Mouse (Mus musculus) limb, embryonic 12.5 days (tissue): ENCODE data around the gene Wdpcp. TPM values are rescaled to one million over a fixed set of nuclear protein-coding genes. Genes with fewer than 3 reads are reported as not detected.

ENCODE experiments used
- ATAC-seq: fragments of 200-750 bp; cut with Nextera tagmentation; 2 replicates; pipeline ENCODE4 v1.8.0; 2017; ENCODE audit warnings: low read depth, moderate TSS enrichment; ENCODE audit not compliant: insufficient number of reproducible peaks, insufficient read depth, low FRiP score, low TSS enrichment
- H3K27ac ChIP-seq: fragments of 300-500 bp; sonication (generic); 2 replicates; pipeline ENCODE4 v1.5.1; 2016; ENCODE audit warnings: mild to moderate bottlenecking, moderate library complexity
- H3K27me3 ChIP-seq: fragments of 300-500 bp; sonication (generic); 2 replicates; pipeline ENCODE4 v1.6.1; 2016; ENCODE audit warnings: mild to moderate bottlenecking, moderate library complexity
- H3K36me3 ChIP-seq: fragments of 300-500 bp; sonication (generic); 2 replicates; pipeline ENCODE4 v1.6.1; 2016; ENCODE audit warnings: mild to moderate bottlenecking, moderate library complexity
- H3K4me1 ChIP-seq: fragments of 300-500 bp; sonication (generic); replicated peaks from 2 replicates; pipeline ENCODE4 v1.6.1; 2016
- H3K4me2 ChIP-seq: fragments of 300-500 bp; sonication (generic); 2 replicates; pipeline ENCODE4 v1.6.1; 2016; ENCODE audit warnings: mild to moderate bottlenecking, moderate library complexity
- H3K4me3 ChIP-seq: fragments of 300-500 bp; sonication (generic); replicated peaks from 2 replicates; pipeline ENCODE4 v1.5.1; 2016; ENCODE audit warnings: mild to moderate bottlenecking
- H3K9ac ChIP-seq: fragments of 300-500 bp; sonication (generic); replicated peaks from 2 replicates; pipeline ENCODE4 v1.6.1; 2016; ENCODE audit warnings: mild to moderate bottlenecking, moderate library complexity
- H3K9me3 ChIP-seq: fragments of 300-500 bp; sonication (generic); 2 replicates; pipeline ENCODE4 v1.6.1; 2016; ENCODE audit warnings: mild to moderate bottlenecking, moderate library complexity
- WGBS: fragments of 180-500 bp; shearing (Covaris S2); methylation state at CpG from one replicate; pipeline ENCODE4 v1.1.7; 2016; 5-methylcytosine and 5-hydroxymethylcytosine counted together
- polyA plus RNA-seq: library from polyadenylated mRNA; unstranded; fragments of >200 nt; fragmentation: Nextera tagmentation; extraction: Ambion mirVana; gene quantifications from 2 replicates; pipeline ENCODE4 v1.2.1, GENCODE M21; 2016

Wdpcp gene
- polyA plus RNA-seq, 1 experiment from 2014 or later, result 10.6 TPM

DNA sequence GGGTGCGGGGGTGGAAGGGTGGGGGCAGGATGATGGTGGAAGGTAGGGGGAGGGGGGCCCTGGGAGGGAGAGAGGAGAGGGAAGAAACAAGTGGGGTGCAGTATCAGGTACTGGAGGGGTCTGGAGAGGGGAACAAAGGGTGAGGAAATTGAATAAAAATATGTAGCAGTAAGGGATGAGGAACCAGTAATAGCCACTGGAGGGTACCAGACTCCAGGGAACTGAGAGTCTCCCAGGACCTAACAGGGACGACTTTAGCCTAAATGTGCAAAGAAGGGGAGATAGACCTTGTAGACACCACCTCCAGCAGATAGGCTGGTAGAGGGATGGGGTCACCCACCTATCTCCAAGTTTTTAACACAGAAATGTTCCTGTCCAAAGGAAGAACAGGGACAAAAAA lies 105.0 kb downstream of the Wdpcp start:
- no peak for ATAC-seq
- 83% methylated on average over 2 of the region's 2 CpGs for WGBS
- no peaks in the 10 kb centered on the region for H3K4me1 ChIP-seq
- H3K4me2 ChIP-seq, result no peak overlapping the region
- no peak overlapping the region for H3K9ac ChIP-seq
- no peak overlapping the region for H3K4me3 ChIP-seq
- no peaks in the 10 kb centered on the region for H3K27me3 ChIP-seq
- H3K27ac ChIP-seq, result no peak overlapping the region
- H3K36me3 ChIP-seq, result no peaks in the 10 kb centered on the region
- H3K9me3 ChIP-seq, result no peaks in the 10 kb centered on the region

DNA sequence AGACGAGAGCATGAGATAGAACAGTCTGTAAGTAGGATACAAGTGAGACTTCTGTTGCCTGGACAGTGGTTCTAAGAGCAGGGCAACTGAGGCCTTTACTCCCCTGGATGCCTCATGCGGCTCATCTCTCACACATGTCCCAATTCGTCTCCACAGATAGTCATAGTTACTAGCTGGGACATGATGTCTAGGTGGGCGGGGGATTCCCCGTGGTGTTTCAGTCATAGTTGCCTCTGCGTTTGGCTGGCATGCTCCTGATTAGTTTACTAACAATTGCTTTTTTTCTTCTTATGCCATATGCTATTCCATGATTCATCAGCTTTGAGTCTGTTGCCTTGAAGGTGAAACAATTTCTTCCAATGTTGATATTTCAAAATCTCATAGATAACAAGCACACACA lies 116.4 kb downstream of the Wdpcp start:
- WGBS, result 79% methylated on average over 6 of the region's 6 CpGs
- H3K4me1 ChIP-seq, result no peaks in the 10 kb centered on the region
- H3K27me3 ChIP-seq, result no peaks in the 10 kb centered on the region
- ATAC-seq, result no peak
- no peak overlapping the region for H3K27ac ChIP-seq
- no peak overlapping the region for H3K4me2 ChIP-seq
- H3K36me3 ChIP-seq, result no peaks in the 10 kb centered on the region
- no peaks in the 10 kb centered on the region for H3K9me3 ChIP-seq
- H3K9ac ChIP-seq, result no peak overlapping the region
- no peak overlapping the region for H3K4me3 ChIP-seq

DNA sequence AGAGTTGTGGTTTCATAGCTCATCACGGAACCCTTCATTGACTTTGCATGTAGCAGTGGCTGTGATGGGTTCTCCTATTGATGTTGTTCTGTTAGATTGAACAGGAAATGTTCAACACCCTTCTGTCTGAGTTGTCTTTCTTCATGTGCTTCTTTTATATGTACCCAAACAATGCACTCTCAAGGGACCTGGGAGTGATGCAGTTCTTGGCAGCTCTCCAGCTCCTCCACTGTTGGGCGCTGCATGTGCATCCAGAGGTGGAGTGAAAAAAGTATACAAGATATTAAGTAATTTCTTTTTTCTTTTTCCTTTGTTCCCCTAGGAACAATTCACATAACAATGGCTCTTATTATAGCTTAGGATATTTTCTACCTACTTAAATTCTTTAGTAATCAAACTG lies 118.7 kb downstream of the Wdpcp start:
- Histone ChIP-seq H3K36me3 (no peaks in the 10 kb centered on the region), H3K4me3 (no peak overlapping the region), H3K9ac (no peak overlapping the region), H3K27ac (no peak overlapping the region), H3K4me1 (no peaks in the 10 kb centered on the region), H3K27me3 (no peaks in the 10 kb centered on the region), H3K9me3 (no peaks in the 10 kb centered on the region), H3K4me2 (no peak overlapping the region)
- 90% methylated on average over 2 of the region's 2 CpGs for WGBS
- no peak for ATAC-seq

DNA sequence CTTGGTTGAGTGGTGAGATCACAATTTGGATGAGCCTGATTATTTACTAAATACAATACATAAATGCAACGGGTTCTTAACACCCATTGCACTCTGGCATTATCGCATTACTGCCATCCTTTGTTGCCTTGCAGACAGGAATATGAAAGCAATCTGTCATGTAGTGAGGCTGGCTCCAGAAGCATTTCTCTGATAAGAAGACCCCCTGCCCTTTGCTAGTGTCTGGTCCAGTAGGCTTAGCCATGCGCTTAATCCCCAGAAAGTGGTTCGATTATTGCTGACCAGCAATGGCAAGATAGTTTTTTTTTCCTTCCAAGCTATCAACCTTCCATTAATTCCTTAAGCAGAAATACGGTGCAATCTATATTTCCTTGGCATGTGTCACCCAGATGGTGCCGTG lies 122.1 kb downstream of the Wdpcp start:
- Histone ChIP-seq H3K27me3 (no peaks in the 10 kb centered on the region), H3K36me3 (no peaks in the 10 kb centered on the region), H3K4me1 (0 out of 2 replicates have a peak, but pooled peaks cover 2% of the 10 kb centered on the region), H3K27ac (no peak overlapping the region), H3K9me3 (no peaks in the 10 kb centered on the region), H3K9ac (no peak overlapping the region), H3K4me2 (no peak overlapping the region), H3K4me3 (no peak overlapping the region)
- no peak for ATAC-seq
- WGBS, result 90% methylated on average over 6 of the region's 6 CpGs

DNA sequence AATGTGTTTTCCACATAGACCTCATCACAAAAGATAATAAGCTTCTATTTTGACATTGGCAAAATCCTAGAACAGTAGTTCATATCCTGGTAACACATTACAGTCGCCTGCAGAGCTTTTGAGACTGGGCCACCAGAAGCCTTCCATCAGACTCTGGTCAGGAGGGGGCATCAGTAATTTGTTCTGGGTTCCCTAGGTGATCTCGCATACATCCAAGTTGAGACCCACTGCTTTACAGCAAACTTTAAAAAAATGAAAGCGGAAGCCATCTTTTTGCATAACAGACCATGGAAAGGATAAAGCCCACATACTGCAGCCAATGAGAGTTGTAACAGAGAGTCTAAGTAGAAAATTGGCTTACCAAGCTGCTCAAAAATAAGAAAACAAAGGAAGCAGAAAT lies 125.6 kb downstream of the Wdpcp start:
- Histone ChIP-seq H3K27ac (no peak overlapping the region), H3K4me3 (no peak overlapping the region), H3K4me2 (no peak overlapping the region), H3K27me3 (no peaks in the 10 kb centered on the region), H3K36me3 (no peaks in the 10 kb centered on the region), H3K4me1 (0 out of 2 replicates have a peak, but pooled peaks cover 2% of the 10 kb centered on the region), H3K9me3 (no peaks in the 10 kb centered on the region), H3K9ac (no peak overlapping the region)
- WGBS, result 63% methylated on average over 3 of the region's 3 CpGs
- no peak for ATAC-seq

DNA sequence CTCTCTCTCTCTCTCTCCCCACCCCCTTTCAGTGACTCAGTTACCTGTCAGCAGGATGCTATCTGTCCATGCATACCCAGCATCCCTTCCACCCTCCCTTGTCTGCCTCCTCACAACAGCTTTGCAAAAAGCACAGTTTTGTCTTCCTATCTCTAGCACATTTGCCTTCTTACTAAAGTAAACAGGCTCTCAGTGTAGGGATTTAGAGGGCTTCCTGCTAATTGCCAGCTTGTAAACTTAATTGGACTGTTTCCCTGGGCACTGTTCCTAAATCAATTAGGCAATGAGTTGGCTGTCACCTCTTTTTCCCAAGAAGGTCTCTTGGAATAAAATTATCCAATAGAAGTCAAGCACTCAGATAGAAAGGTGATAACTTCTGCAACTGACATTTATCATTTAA lies 141.5 kb downstream of the Wdpcp start:
- no peak for ATAC-seq

DNA sequence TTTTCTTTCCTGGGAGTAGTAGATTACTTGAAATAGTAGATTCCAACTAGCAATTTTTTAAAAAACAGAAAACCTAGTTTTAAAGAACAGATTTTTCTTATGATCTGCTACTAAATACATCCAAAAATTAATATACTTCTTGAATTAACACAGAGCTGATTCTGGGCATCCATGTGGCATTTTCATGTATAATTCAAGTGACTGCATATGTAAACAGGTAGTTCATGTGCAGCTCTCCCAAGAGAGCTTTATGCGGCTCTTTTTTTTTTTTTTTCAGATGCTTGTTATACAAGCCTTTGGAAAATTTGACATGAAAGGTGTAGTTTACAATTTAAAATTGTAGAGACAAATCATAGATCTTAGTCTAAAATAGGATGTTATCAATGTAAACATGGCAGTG lies 142.0 kb downstream of the Wdpcp start:
- no peak overlapping the region for H3K27ac ChIP-seq
- WGBS, result 94% methylated on average over 1 of the region's 1 CpGs

More for the DNA sequence above, 141.5 kb downstream of the Wdpcp start:
- Histone ChIP-seq H3K36me3 (no peaks in the 10 kb centered on the region), H3K27ac (no peak overlapping the region), H3K9ac (no peak overlapping the region), H3K4me3 (no peak overlapping the region), H3K4me1 (no peaks in the 10 kb centered on the region; the same call in 1 of the 2 replicates), H3K9me3 (0 out of 2 replicates have a peak, but pooled peaks cover 3% of the 10 kb centered on the region), H3K27me3 (no peaks in the 10 kb centered on the region), H3K4me2 (no peak overlapping the region)

DNA sequence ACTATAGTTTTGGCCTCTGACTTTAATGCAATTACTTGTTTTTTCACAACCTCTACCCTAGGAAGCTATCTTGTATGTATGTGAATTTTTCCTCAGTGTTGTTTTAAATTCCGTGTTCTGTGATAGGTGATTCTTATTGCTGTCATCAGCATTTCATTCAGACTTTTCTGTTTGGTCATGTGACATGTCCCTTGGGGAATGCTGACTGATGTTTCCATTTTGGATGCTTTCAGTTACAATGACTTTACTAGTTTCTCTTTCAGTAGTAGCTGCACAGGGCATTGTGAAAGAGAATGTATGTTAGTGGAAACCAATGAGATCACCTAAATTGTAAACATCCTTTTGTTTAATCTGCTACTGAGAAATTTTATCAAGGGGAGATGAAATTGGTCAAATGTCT lies 154.3 kb downstream of the Wdpcp start:
- H3K36me3 ChIP-seq, result no peaks in the 10 kb centered on the region
- H3K27me3 ChIP-seq, result no peaks in the 10 kb centered on the region
- no peak overlapping the region for H3K4me3 ChIP-seq
- H3K9ac ChIP-seq, result no peak overlapping the region
- H3K4me2 ChIP-seq, result no peak overlapping the region
- H3K9me3 ChIP-seq, result no peaks in the 10 kb centered on the region
- no peak for ATAC-seq
- H3K4me1 ChIP-seq, result no peaks in the 10 kb centered on the region
- 73% methylated on average over 1 of the region's 1 CpGs for WGBS
- no peak overlapping the region for H3K27ac ChIP-seq

More for the DNA sequence above, 142.0 kb downstream of the Wdpcp start:
- no peak overlapping the region for H3K9ac ChIP-seq
- no peaks in the 10 kb centered on the region for H3K36me3 ChIP-seq
- 0 out of 2 replicates have a peak, but pooled peaks cover 3% of the 10 kb centered on the region for H3K9me3 ChIP-seq
- no peak overlapping the region for H3K4me3 ChIP-seq
- H3K4me2 ChIP-seq, result no peak overlapping the region
- no peaks in the 10 kb centered on the region; the same call in 1 of the 2 replicates for H3K4me1 ChIP-seq
- H3K27me3 ChIP-seq, result no peaks in the 10 kb centered on the region
- no peak for ATAC-seq

DNA sequence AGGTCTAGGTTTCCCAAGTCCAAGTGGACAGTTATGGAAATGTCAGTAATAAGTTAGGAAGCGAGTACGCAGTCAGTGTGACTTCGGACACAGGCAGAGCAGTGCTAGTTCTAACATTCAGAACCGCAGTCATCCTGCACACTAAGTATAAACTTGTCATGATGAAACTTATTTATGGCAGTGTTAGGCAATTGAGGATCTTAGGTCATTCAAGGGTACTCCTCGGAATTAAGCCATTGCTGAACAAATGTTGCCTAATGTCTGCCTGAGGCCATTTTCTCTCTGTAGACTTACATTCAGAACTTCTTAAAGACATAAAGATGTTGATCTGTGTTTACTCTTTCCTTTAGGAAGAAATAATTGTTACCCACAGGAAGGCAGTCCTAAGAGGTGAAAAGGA lies 157.0 kb downstream of the Wdpcp start:
- H3K36me3 ChIP-seq, result no peaks in the 10 kb centered on the region
- no peak overlapping the region for H3K9ac ChIP-seq
- WGBS, result 63% methylated on average over 5 of the region's 5 CpGs
- no peak overlapping the region for H3K27ac ChIP-seq
- no peak overlapping the region for H3K4me2 ChIP-seq
- no peaks in the 10 kb centered on the region for H3K4me1 ChIP-seq
- H3K4me3 ChIP-seq, result no peak overlapping the region
- H3K27me3 ChIP-seq, result no peaks in the 10 kb centered on the region
- ATAC-seq, result no peak
- no peaks in the 10 kb centered on the region for H3K9me3 ChIP-seq

DNA sequence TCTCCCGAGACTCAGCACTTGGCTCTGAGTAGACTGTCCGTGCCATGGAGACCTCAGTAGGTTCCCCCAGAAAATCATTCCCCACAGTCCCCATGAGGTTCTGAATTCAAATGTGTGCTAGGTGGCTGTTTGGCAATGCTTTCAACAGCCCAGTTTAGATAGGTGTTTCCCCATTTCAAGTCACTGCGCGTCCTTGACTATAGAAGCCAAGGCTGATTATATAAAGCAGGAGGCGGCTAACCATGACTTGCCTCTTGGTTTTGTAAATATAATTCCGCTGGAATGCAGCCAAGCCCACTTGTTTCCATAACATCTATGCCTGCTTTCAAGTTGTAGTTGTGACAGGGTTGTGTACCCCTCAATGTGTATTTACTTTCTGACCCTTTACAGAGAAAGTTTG lies 157.9 kb downstream of the Wdpcp start:
- Histone ChIP-seq H3K27me3 (no peaks in the 10 kb centered on the region), H3K9me3 (no peaks in the 10 kb centered on the region), H3K4me2 (no peak overlapping the region), H3K36me3 (no peaks in the 10 kb centered on the region), H3K4me3 (no peak overlapping the region), H3K27ac (no peak overlapping the region), H3K9ac (no peak overlapping the region), H3K4me1 (no peaks in the 10 kb centered on the region)
- ATAC-seq, result no peak
- 82% methylated on average over 6 of the region's 6 CpGs for WGBS

DNA sequence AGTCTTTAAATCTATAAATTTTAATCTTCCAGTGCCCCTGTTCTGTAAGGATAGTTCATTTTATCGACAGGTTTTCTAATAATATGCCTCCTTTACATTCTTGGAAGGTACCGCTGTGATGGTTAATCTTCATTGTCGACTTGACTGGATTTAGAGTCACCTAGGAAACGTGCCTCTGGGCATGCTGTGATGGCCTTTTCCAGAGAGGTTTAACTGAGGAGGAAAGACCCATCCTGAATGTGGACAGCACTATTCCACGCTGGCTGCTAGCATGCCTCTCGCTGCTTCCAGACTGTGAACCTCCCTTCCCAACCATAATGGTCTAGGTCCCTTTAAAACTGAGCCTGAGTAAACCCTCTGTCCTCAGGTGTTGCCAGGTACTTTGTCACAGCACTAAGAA lies 163.2 kb downstream of the Wdpcp start:
- 71% methylated on average over 6 of the region's 6 CpGs for WGBS
- no peaks in the 10 kb centered on the region for H3K27me3 ChIP-seq

DNA sequence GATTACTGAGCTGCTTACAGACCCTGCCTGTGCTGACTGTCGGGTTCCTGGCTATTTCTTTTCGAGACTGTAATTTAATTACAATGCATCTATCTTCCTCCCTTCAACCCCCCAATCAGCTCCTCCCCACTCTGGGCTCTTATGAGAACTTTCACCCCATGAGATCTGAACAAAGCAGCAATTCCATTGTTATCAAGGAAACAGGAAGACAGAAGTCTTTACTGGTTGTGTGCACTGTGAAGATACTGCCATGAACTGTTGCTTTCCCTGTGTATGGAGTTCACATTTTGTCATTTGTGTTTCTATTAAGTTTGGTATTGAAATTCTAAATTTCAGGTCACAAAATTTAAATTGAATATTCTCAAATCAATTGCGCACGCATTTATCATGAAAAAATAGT lies 177.5 kb downstream of the Wdpcp start:
- no peaks in the 10 kb centered on the region for H3K27me3 ChIP-seq
- no peak overlapping the region for H3K4me3 ChIP-seq
- WGBS, result 75% methylated on average over 4 of the region's 4 CpGs
- no peak overlapping the region for H3K27ac ChIP-seq
- H3K4me1 ChIP-seq, result peaks cover 5% of the 10 kb centered on the region
- no peak overlapping the region for H3K9ac ChIP-seq
- H3K36me3 ChIP-seq, result no peaks in the 10 kb centered on the region
- ATAC-seq, result no peak
- H3K4me2 ChIP-seq, result no peak overlapping the region
- H3K9me3 ChIP-seq, result no peaks in the 10 kb centered on the region

More for the DNA sequence above, 163.2 kb downstream of the Wdpcp start:
- Histone ChIP-seq H3K9me3 (no peaks in the 10 kb centered on the region), H3K27ac (no peak overlapping the region), H3K4me2 (no peak overlapping the region), H3K9ac (no peak overlapping the region), H3K4me1 (no peaks in the 10 kb centered on the region), H3K36me3 (no peaks in the 10 kb centered on the region), H3K4me3 (no peak overlapping the region)
- ATAC-seq, result no peak
